ENCODE assay signal across 8 mouse cellular contexts in genomic region chrX:48143415-48144335, GRCm38 (mm10). TPM values are rescaled to one million over a fixed set of nuclear protein-coding genes. Genes with fewer than 3 reads are reported as not detected.
DNase-seq lines count a peak whose midpoint lies in the region; ATAC-seq and TF ChIP-seq lines count a peak whose summit lies in the region.

No protein-coding gene starts in this region.

- peak overlapping the region; percentile 35; the same call in 1 of the 2 replicates for H3K27ac ChIP-seq in embryonic facial prominence, embryonic 10.5 days (replicated peaks)
- no peak overlapping the region for H3K27ac ChIP-seq in kidney, embryonic 15.5 days
- peak overlapping the region; percentile 70 for H3K27ac ChIP-seq in stomach, postnatal 0 days (replicated peaks)

- intact Hi-C loops in left cerebral cortex, postnatal 25 days (cut with DNase I), result no loop called here

- no peak for TF ChIP-seq EP300 in stomach, postnatal 0 days (optimal IDR thresholded peaks at IDR 0.05)

- peaks cover 20% of the 10 kb centered on the region for H3K4me1 ChIP-seq in embryonic facial prominence, embryonic 10.5 days
- H3K4me1 ChIP-seq in kidney, embryonic 15.5 days, result peaks cover 9% of the 10 kb centered on the region
- H3K4me1 ChIP-seq in stomach, postnatal 0 days (replicated peaks; ENCODE audit: control insufficient read depth, insufficient read depth), result no peaks in the 10 kb centered on the region

- H3K9me3 ChIP-seq in embryonic facial prominence, embryonic 10.5 days, result no peaks in the 10 kb centered on the region
- no peaks in the 10 kb centered on the region for H3K9me3 ChIP-seq in kidney, embryonic 15.5 days (replicated peaks)
- no peaks in the 10 kb centered on the region for H3K9me3 ChIP-seq in stomach, postnatal 0 days (ENCODE audit: control insufficient read depth, low read length)

- peak overlapping the region; percentile 54 for H3K4me2 ChIP-seq in kidney, embryonic 15.5 days
- peak overlapping the region; percentile 41 for H3K4me2 ChIP-seq in stomach, postnatal 0 days (replicated peaks; ENCODE audit: low read depth)

- no peaks in the 10 kb centered on the region for H3K36me3 ChIP-seq in embryonic facial prominence, embryonic 10.5 days (replicated peaks)
- H3K36me3 ChIP-seq in kidney, embryonic 15.5 days, result no peaks in the 10 kb centered on the region
- no peaks in the 10 kb centered on the region for H3K36me3 ChIP-seq in stomach, postnatal 0 days (ENCODE audit: control insufficient read depth, insufficient read depth, low read length)

- H3K9ac ChIP-seq in kidney, embryonic 15.5 days, result no peak overlapping the region
- H3K9ac ChIP-seq in stomach, postnatal 0 days (ENCODE audit: low read length), result no peak overlapping the region

- WGBS in embryonic facial prominence, embryonic 10.5 days, result 57% methylated on average over 26 of the region's 26 CpGs
- 38% methylated on average over 25 of the region's 26 CpGs for WGBS in kidney, embryonic 15.5 days
- 44% methylated on average over 25 of the region's 26 CpGs for WGBS in stomach, postnatal 0 days

- H3K27me3 ChIP-seq in embryonic facial prominence, embryonic 10.5 days (replicated peaks; ENCODE audit: low read depth, poor library complexity, severe bottlenecking), result peaks cover 4% of the 10 kb centered on the region; the same call in 1 of the 2 replicates
- no peaks in the 10 kb centered on the region; the same call in 1 of the 2 replicates for H3K27me3 ChIP-seq in kidney, embryonic 15.5 days
- no peaks in the 10 kb centered on the region for H3K27me3 ChIP-seq in stomach, postnatal 0 days (ENCODE audit: control insufficient read depth, insufficient read depth, low read length)

- DNase-seq in gastrocnemius, postnatal 25 days, result peak; percentile 19
- no peak for DNase-seq in gastrocnemius, postnatal 10 days
- DNase-seq in embryonic facial prominence, embryonic 10.5 days (ENCODE audit: low spot score), result peak; percentile 17
- peak; percentile 34 for DNase-seq in lung, postnatal 14 days
- DNase-seq in stomach, postnatal 0 days (ENCODE audit: low spot score), result peak; percentile 45
- DNase-seq in layer of hippocampus, adult 9-10 months (ENCODE audit: low spot score), result no peak
- DNase-seq in left cerebral cortex, postnatal 25 days (ENCODE audit: low spot score in 2 of 2), result no peak

- no peak for TF ChIP-seq CTCF in stomach, postnatal 0 days (IDR thresholded peaks at IDR 0.05; ENCODE audit: low read depth)

- peak; percentile 79 for ATAC-seq in kidney, embryonic 15.5 days (replicated peaks; ENCODE audit: low FRiP score)
- peak; percentile 75 for ATAC-seq in stomach, postnatal 0 days (ENCODE audit: low FRiP score, low TSS enrichment)

- H3K4me3 ChIP-seq in embryonic facial prominence, embryonic 10.5 days, result peak overlapping the region; percentile 45
- H3K4me3 ChIP-seq in kidney, embryonic 15.5 days (replicated peaks), result peak overlapping the region; percentile 36
- peak overlapping the region; percentile 26; the same call in 1 of the 2 replicates for H3K4me3 ChIP-seq in stomach, postnatal 0 days (ENCODE audit: low read depth, low read length)

RNA-seq across cellular contexts. Expression of gene Sash3, which starts 2.6 kb away (rescaled TPM):
- total RNA-seq in gastrocnemius, postnatal 25 days (2021), result under 1 TPM; 0.23 to 0.48 TPM
- 1 to 10 TPM in 1 of 2 experiments, under 1 TPM in 1; 0.82 to 1.2 TPM for total RNA-seq in gastrocnemius, postnatal 10 days (2021)
- 1.2 TPM in 2 replicates for polyA plus RNA-seq in embryonic facial prominence, embryonic 10.5 days (2016; fragmentation: Nextera tagmentation; extraction: Ambion mirVana)
- polyA plus RNA-seq in kidney, embryonic 15.5 days (2015; fragmentation: Nextera tagmentation; extraction: Ambion mirVana), result 1.5 and 2.1 TPM in 2 replicates
- 1.5 and 1.6 TPM in 2 replicates for polyA plus RNA-seq in stomach, postnatal 0 days (2015; fragmentation: Nextera tagmentation; extraction: Ambion mirVana)
- total RNA-seq in left cerebral cortex, postnatal 25 days (2021), result 1 to 10 TPM; 1.8 TPM

RNA-seq across cellular contexts. Expression of gene Xpnpep2, which starts 35.1 kb away (rescaled TPM):
- total RNA-seq in gastrocnemius, postnatal 25 days (2021), result 1 to 10 TPM in 1 of 2 experiments, under 1 TPM in 1; 0.41 to 1.0 TPM
- total RNA-seq in gastrocnemius, postnatal 10 days (2021), result 1 to 10 TPM; 2.2 to 3.2 TPM
- 1.2 and 1.3 TPM in 2 replicates for polyA plus RNA-seq in embryonic facial prominence, embryonic 10.5 days (2016; fragmentation: Nextera tagmentation; extraction: Ambion mirVana)
- 5.2 and 5.6 TPM in 2 replicates for polyA plus RNA-seq in kidney, embryonic 15.5 days (2015; fragmentation: Nextera tagmentation; extraction: Ambion mirVana)
- polyA plus RNA-seq in stomach, postnatal 0 days (2015; fragmentation: Nextera tagmentation; extraction: Ambion mirVana), result 0.58 and 1.1 TPM in 2 replicates
- under 1 TPM; 0.27 to 0.37 TPM for total RNA-seq in left cerebral cortex, postnatal 25 days (2021)

Comparison
In these comparisons a context has a peak if more than half of its experiments do, and no peak if none do; other contexts are left out.
1. DNase-seq: peak in gastrocnemius, postnatal 25 days (single experiment), embryonic facial prominence, embryonic 10.5 days (single experiment), lung, postnatal 14 days (single experiment) and stomach, postnatal 0 days (single experiment); none in gastrocnemius, postnatal 10 days (single experiment), layer of hippocampus, adult 9-10 months (single experiment) and left cerebral cortex, postnatal 25 days (0 of 2).
2. Peak in every context shown above with its lines, with median percentiles within 50 percentile points of each other: H3K4me3 ChIP-seq.